Mouse (Mus musculus) urinary bladder, adult 18-20 months (tissue): Measurements from ENCODE around the gene Tinf2.

Experiments
- DNase-seq, 2 experiments: peaks; one replicate each; pipeline ENCODE4 v3.0.0; 2022; ENCODE audit warnings: low spot score in 2 of 2, mixed read lengths in 2 of 2

Gene Tinf2

DNA sequence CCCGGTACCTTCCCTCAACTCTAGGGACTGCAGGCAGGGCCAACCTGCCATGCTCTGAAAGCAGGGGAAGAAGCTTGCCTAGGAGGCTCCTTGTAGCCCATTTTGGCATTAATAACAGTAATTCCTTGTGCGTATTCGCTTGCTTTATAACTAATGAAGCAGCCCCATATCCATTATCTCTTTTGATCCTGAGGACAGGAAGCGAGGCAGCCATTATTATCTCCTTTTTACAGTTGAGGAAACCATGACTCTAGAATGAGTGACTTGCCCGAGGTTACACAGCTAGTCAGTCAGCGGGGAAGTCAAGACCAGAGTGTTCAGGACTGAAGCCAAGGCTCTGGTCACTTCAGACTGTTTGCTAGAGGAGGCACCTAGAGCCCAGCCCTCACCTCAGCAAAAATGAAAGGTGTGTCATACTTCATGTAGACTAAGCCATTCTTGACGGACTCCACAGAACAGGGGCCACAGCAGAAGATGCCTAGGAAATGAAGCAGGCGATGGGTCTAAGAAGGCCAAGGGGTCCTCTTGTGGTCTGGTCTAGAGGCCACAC, 24.5 kb upstream of the Tinf2 start:
- DNase-seq = no peak

DNA sequence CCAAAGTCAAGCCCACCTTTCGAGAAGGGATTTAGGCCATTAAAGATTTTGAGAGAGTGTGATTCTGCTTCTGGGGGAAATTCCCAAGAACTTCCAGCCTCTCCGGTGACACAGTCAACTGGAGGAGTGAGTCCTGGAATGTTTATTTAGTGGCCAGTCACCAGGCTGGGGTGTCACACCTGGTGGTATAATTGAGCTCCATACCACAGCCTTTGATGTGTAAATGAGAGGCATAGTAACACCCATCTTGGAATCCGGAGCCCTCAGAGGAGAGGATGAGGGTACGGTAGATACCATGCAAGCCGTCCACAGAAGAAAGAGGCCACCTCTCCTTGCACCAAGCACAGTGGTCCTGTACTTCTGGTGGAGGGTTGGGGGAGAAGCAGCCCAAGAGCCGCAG, 21.1 kb upstream of the Tinf2 start:
- no peak for DNase-seq

DNA sequence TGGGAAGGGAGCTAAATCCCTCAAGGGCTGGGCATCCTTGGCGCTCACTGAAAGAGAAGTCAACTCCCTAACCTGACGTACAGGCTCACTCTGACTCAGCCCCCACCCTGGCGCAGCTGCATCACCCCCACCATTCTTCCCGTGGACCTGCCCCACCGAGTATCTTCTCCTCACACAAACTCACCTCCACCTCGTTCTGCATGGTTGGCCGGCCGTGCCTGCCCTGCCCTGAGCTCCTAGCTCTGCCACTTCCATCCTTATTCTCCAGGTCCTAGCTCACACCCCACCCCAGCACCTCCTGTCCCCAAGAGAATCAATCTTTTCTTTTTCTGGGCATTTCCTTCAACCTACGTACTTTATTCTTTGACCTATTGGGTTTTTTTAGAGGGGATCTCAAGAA, 19.5 kb upstream of the Tinf2 start:
- no peak for DNase-seq

DNA sequence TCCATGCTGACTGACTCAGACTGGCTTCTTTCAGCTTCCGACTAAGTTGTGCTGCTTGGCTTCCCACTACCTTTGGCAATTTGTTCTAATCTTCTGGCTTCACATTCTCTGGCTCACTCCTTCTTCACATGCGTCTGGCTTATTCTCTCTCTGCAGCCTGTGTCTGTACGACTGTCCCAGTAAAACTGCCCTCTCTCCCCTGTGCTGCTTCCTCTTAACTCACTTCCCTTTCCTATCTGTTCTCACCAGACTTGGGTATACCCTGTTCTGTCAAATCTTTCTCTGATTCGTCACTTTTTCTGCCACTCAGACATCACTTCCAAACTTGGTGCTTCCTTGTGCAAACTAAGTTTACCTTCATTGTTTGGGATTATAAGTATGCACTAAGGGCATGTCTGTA, 15.6 kb upstream of the Tinf2 start:
- DNase-seq = no peak

DNA sequence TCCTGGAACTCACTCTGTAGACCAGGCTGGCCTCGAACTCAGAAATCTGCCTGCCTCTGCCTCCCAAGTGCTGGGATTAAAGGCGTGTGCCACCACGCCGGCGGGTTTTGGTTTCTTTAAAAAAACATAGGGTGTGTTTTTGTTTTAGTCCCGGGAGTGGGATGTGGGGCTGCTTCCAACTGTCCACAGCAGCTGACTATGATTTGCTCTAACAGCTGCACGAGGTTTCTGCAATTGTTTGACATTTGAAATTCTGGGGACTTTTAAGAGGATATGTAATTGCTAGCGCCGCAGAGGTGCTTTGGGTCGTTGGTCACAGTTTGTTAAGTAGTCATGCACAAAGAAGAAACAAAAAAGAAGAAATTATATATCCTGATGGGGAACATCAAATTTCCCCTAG, 7.8 kb upstream of the Tinf2 start:
- no peak for DNase-seq

DNA sequence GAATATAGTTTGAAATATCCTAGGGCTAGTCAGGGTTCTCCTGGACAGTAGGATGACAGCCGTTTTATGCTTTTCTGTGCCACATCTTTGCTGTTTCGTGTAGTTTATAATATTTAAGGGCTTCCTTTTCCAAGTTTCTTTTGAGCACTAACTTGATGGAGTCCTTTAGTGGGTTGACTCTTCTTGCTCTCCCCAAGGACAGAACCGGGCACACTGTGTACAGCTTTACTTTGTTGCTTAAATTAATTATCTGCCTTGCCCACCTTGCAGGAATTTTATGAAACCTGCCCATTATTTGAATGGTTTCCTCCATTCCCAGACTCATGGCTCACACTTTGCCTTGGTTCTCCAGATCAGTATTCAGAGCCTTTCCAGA, 486 bp upstream of the Tinf2 start:
- no peak for DNase-seq

DNA sequence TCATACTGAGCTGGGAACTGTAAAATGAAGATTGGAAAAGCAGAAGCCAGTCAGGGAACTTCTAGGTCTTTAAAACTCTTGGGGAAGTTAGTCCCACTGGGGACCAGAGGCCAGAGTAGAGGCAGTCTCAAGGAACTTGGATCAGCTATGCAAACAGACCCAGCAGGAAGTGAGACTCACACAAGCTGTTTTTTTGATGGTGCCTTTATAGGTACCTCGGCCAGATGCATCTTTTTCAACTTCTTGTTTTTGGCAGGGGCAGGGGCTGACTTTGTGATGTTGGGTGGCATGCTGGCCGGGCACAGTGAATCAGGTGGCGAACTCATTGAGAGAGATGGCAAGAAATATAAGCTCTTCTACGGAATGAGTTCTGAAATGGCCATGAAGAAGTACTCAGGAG, 4.0 kb downstream of the Tinf2 start:
- no peak for DNase-seq

DNA sequence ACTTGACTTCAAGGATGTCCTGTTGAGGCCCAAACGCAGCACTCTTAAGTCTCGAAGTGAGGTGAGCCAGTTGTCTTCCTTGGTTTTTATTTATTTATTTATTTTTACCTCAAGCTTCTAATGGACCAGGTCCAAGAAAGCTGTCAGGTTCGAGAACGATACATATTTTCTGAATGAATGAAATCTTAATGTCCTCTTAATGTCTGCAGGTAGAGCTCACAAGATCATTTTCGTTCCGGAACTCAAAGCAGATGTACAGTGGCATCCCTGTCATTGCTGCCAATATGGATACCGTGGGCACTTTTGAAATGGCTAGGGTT, 8.9 kb downstream of the Tinf2 start:
- DNase-seq = no peak

DNA sequence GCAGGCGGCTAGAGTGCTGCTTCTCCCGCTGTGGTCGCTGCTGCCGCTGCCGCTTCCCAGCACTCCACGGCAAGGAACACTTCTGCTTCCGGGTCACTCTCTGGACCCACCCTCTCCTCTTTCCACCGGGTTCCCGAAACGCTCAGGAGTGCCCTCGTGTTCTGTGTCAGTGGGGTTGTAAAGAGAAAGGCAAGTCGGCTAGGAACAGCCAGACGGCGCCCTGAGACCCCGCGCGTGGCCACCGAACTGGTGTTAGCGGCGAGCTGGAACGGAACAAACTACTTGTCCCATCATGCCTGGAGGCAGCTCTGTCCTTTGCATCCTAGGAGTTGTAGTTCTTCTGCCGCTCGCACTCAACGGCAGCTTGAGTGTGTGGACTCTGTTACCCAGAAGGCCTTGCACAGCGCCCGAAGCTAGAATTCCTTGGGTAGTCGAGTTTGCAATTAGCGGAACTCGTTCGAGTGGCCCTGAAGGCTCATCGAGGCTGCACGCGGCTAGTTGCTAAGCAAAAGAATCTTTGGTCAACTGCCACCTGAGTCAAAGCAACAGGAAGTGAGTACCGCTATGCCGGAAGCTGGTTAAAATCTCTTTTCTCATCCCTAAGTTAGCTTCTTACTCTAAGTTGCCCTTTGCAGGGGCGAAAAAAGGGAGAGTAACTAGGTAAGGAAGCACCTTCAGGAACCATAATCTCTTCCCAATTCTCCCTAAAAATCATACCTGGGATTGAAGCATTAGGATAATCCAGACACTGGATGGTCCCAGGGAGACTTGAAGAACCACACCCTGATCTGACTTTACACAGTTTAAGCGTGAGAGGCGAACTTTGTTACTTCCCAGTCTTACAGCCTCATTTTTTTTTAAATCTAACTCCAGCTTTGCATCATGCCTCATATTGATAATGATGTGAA, 9.5 kb downstream of the Tinf2 start, which contains the start of the genes Gmpr2 and Nedd8:
Gene Gmpr2, plus strand, starts transcription at position 109 of the 908 bp plus-strand sequence.
Gene Nedd8, minus strand, starts transcription at position 292 of the 908 bp plus-strand sequence.
- peak; percentile 90 to 97 for DNase-seq

DNA sequence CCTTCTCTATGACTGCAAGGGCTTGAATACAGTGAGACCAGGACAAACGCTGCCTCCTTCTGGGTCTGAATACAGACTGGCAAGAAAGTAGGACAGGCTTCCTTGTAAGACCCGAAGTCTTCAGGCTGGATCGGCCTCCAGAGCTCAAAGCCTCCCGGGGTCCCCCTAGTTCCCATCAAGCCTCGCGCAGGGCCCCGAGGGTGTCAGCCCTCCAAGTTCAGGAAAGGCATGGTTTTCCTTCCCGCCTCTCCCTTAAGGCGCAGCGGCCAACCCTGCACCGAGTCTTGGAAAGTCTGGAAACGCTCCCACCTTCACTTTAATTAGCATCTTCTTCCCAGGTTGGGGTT, 10.2 kb downstream of the Tinf2 start:
- no peak for DNase-seq

DNA sequence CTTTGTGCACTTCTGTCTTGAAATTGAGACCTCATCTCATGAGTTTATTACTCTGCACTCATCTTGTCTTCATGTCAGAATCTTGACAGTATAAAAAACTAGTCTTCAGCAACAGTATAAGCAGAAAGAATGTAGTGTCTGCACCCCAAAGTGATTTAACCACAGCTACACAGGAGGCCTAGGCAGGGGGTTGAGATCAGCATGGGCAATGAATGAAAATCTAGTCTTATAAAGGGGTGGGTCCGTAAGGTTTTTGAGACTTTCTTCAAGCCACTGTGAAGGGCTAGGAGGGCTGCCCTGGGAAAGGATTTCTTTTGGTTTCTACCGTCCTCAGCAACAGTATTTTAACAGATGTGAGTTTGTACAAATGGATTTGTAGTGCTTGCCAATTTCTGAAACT, 21.0 kb downstream of the Tinf2 start:
- no peak for DNase-seq

DNA sequence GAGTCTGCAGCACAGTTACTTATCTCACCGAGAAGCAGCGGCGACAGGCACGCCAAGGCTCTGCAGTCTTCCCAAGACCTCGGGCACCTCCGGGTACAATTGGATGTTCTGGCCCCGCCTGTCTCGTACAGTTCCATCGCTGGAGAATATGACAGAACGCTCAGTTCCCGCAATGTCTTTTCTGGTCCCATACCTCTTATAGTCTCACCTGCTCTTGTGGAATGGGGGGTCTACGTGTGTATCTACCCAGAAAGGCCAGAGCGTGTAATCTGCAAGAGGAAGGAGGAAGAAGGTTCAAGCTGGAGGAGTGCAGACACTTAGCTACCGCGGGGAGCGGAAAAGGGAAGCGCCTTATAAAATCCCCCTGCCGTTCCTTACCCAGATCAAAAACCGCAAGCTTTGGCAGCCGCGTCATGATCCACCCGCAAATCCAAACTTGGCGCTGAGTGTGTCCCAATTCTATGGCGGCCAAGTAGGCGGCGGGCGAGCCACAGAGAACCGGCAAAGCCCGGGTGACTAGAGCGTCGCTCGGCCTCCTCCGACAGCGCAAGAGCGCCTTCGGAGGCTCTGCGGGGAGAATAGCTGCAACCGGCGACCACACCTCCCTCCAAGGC, 21.6 kb downstream of the Tinf2 start, which contains the start of gene Mdp1:
Gene Mdp1, minus strand, starts transcription at position 549 of the 614 bp plus-strand sequence.
- DNase-seq = peak; percentile 64 to 69

DNA sequence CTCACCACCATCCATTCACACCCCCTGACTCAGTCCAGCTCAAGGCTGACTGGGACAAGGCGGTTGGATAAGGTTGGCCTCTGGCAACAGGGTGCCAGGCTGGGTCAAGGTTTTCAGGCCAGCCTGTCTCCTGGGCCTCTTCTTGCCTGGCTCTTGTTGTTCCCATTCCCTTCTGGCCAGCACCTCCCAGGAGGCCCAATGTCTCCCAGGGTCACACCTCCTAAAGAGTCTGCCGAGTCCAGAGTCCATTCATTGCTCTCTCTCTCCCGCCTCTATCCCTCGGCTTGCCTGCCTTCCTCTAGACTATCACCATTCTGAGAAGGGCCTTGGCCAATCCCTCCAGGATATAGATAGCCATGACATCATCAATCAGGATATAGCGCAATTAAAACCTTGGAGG, 23.6 kb downstream of the Tinf2 start:
- no peak for DNase-seq

DNA sequence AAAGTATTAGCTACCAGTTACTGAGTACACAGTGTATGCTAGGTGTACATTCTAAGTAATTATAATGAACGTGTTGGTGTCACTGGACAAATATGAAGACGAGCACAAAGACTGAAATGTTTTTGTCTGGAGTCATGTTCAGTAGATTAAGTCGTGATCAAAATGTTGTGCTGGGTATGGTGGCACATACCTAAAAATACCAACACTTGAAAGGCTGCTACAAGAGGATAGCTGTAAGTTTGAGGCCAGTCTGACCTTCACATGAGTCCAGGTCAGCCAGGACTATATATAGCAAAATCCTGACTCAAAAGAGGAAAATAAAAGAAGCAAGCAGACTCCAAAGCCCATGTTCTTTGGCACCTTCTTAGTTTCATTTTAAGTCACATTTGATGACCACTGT, 24.7 kb downstream of the Tinf2 start:
- no peak for DNase-seq

DNA sequence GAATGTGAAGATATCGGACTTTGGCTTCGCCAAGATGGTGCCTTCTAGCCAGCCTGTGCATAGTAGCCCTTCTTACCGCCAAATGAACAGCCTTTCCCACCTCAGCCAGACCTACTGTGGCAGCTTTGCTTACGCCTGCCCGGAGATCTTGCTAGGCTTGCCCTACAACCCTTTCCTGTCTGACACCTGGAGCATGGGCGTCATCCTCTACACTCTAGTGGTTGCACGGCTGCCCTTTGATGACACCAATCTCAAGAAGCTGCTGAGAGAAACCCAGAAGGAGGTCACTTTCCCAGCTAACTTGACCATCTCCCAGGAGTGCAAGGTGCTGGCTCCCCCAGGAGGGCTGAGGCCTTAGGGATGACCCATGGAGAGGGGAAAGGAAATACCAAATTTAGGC, 30.1 kb downstream of the Tinf2 start:
- no peak for DNase-seq

DNA sequence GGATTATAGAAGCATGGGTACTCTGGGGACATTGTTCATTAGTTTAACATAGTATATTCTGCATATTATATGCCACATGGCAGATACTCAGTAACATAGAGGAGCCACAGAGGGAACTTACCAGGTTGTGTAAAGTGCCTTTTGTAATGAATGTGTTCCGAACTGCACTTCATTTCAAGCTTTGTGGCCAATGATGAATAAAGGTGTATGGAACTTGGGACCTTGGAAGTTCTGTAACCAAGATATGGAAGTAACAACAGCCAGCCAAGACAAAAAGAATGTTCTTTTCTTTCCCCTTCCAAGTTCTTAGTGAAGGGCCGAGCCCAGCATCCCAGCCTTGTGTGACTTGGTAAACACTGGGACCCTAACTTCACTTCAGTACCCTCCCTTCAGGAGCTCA, 31.7 kb downstream of the Tinf2 start, which contains the start of gene Tssk4:
Gene Tssk4, plus strand, starts transcription at position 301 of the 400 bp plus-strand sequence.
- DNase-seq = no peak

DNA sequence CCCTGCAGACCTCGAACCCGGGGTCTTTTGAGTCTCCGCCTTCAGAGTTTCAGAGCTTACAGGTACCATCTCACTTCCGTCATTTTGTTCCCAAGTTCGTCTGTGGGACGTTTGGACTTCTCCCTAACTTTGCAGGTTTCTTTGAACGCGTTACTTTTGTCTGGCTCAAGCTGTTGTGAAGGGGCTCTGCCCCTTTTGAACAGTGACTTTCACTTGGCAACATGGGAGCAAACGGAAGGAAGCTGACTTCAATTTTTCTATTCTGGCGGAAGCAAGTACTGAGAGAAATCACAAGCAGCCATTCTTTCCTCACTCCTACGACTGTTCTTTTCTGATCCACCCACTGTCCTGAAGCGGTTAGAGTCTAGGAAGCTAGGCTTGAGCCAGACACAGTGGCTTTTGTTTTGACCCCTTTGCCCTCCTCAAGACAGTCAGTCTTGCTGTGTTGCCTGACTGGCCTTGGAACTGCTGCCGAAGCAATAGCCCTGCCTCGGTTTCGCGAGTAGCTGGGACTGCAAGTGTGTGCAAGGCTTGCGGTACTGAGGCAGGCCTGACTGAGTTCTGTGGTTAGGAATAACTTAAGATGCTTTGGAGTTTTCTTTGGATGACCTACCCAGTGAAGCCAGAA, 37.2 kb downstream of the Tinf2 start:
- no peak for DNase-seq

DNA sequence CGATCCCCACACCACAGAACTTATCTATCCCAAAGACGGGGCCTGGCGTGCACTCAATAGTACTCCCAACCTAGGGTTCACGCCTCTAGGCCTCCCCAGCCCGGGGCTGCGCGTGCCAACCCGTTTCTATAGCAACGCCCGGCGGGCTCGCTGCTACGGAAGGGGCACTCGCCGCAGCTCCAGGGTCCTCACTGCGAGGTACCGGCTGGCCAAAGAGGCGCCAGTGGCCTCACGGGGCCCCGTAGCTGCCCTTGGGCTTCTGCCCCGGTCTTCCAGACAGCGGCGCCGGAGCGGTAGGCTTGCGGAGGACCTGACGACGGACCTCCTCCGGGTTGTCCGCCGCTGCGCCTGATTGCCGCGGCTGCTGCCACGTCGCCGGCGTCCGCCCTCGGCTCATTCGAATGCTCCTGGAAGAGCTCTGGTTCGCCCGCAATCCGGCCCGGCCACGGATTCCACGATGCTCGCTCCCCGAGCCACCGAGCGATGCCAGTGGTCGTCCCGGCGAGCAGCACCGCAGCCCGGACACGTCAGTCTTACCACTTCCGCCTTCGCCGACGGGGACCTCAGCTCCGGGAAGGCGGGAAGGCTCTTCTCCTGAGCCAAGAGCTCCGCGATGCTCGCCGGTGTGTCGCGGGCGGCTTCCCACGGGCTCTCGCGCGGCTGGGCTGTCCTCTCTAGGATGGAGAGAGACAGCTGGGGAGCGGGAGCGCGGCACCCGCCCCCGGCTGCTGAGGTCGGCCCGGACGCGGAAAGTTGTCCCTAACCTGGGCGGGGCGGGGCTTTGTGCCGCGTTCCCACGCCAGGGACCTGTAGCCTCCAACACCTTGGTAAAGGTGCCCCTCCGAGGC, 38.3 kb downstream of the Tinf2 start, which contains the start of gene Tm9sf1:
Gene Tm9sf1, minus strand, starts transcription at position 747 of the 848 bp plus-strand sequence.
- DNase-seq = peak; percentile 79 to 96

DNA sequence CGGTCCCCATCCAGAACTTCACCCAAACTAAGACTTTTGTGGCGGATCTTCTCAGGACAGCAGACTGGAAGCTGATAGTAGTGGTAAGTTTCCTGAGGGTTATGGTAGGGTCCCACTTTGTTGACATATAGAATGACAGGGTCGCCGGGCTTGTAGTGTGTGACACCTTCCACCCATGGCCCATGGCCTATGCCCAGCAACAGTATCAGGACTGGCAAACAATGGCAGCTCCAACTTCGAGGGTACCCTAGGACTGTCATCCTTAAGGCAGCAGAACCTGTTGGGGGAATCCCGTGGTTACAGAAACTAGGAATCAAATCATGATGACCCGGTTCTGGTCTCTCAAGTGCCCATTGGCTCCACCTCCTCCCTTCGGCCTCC, 39.0 kb downstream of the Tinf2 start:
- no peak for DNase-seq

DNA sequence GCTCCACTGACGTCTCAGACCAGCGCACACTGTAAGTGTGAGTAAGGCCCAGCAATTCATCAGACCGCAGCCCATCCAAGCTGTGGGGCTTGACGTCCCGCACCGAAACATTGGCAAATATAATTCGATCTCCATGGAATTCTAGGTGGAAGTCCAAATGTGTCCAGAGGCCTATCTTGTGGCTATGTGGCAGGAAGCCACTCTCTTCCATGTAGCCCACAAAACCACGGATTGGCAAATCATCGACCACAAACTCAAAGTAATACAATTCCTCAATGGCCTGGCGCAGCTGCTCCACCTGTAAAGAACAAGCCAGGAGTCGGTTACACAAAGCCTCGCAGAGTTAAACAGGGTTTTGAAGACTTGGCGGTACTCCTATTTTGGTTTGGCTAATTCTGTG, 40.3 kb downstream of the Tinf2 start:
- no peak for DNase-seq

DNA sequence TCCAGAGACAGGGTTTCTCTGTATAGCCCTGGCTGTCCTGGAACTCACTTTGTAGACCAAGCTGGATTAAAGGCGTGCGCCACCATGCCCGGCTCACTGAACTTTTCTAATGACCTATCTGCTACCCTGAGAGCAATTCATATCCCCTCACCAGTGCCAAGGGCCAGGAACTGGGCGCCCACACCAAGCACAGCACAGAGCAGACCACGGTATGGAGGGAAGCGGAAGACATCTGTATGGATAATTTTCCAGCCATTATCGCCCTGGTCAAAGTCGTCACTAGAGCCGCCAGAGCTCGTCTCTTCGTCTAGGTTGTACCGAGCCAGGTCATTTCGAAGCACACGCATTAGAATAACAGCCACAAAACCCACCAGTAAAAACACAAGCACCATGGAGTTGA, 40.8 kb downstream of the Tinf2 start:
- DNase-seq = no peak

DNA sequence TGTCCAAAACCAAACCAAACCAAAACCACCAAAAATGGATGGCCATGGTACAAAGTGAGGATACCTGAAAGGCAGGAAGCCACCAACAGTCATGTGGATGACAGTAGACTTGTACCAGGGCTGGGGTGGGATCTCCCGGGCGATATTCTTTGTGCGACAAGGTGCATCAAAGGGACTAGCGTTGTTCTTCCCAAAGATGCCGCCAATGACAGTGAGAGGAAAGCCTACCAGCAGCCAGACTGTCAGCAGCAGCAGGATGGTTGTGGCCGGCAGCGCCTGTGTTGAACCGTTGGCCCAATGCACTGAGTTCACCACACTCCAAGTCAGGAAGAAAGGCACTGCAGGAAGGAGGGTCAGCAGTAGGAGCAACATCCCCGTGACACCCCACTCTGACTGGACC, 43.8 kb downstream of the Tinf2 start, which contains the start of gene Gm49378:
Gene Gm49378, minus strand, starts transcription at position 101 of the 400 bp plus-strand sequence.
- DNase-seq = no peak
